Mouse (Mus musculus) c-Kit-negative CD71-positive TER-119-positive erythroid progenitor cells, embryonic 14.5 days (primary cell): ENCODE measurements around the gene Gp1ba.

Experiments
- DNase-seq: peaks from one replicate; pipeline ENCODE4 v3.0.0-alpha.2; 2013; ENCODE audit warnings: low read depth, low spot score

Gene Gp1ba

DNA sequence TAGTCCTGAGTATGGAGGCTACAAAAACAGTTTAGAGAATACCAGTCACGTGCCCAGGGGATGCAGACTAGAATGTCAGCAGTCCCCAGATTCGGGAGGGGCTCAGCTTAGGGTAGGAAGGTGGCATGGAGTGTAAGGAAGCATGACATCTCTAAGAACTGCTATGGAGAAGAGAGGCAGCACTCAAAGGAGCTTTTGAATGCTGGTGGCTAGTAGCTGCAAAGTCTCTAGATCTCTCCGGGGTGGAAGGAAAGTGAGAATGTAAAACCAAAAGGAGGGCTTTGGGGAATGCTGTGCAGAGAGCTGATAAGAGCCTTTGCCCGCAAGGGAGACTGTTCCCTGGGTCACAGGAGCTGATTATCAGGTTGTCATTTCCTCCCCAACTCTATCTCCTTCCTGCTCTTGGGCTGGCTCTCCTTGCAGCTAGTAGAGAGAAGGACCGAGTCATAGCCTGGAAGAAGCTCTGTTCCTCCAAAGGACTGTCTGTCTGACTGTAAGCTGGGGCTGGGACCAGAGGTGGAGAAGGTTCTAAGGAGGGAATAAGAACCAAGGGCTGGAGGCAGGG lies at the start of gene Gp1ba:
TSS of gene Gp1ba (plus strand) at position 409 of the 565 bp plus-strand sequence.
- DNase-seq: peak; percentile 36

DNA sequence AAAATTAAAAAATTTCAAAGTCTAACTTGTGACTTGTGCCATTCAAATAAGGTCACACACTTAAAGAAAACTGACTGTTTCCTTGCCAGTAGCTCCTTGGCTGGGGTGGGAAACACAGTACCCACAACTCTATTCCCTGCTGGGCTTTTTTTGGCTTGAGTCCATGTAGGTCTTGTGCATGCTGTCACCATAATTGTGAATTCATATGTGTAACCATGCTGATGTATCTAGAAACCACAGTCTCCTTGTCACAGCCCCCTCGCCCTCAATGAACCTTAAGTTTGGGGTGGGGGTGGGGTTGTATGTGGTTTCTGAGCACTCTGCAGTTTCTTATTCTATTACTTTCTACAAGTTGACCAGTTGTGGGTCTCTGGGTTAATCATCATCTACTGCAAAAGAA lies 47.2 kb upstream of the Gp1ba start:
- no peak for DNase-seq

DNA sequence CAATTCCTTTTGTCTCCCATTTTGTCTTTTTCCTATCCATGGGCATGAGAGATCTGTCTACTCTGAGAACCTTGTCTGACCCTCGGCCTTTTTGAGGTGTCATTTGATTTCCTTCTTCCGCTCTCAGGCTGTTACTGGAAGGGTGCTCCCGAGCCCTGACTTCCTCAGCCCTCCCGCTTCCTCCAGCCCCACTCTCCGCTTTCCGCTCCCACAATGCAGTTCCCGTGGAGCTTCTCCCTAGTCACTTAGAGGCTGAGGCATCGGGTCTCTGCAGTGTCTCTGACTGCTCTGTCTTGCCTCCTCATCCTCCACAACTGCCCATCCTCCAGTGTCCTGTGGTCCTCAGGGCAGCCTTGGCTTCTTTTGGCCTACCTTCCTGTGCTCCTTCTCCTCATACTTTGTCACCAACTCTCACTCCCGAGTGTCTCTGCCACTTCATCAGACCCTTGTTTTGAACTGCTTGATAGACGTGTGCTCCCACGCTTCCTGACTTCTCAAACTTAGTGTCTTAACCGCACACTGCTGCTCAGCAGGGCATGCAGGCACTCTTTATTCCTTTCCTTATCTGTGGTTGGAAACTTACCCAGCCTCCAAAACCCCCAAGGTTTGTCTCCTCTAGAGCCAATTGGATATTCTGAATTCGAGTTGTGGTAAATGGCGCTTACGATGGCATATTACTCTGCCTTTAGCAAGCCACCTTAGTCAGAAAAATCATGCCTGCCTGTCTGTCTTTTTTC lies 44.5 kb upstream of the Gp1ba start:
- DNase-seq: no peak

DNA sequence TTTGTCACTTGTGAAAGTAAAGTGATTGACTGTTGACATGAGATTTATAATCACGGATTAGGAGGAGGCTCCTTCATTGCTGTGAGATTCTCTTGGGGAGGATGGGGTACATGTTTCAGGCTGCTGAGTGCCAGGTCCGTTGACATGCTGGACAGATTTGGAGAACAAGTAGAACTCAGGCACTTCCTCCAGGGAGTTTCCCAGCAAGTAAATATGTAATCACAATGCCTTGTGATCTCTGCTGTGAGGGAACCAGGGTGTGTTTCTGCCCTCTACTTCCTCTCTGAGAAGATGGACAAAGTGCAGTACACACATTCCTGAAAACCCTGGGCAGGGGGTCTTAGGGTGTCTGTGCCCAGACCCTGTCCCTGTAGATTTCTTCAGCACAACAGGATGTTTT lies 43.3 kb upstream of the Gp1ba start:
- no peak for DNase-seq

DNA sequence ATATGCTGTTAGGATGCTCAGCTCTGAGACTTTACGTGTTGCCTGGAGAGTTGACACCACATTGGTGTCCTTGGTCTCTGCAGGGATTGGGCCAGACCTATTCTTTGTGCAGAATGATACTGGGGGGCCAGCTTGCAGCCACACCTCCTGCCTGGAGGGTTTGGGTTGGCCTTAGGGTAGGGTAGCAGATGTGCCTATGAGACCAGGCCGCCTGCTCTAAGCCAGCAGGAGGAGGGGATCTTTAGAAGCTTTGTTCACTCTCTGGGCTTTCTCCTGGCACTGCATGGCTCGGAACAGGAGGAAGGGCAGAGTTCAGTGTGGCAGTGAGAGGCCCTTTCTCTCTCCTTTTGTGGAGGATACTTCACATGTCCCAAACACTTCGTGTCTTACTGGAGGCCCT lies 42.8 kb upstream of the Gp1ba start:
- DNase-seq: no peak

DNA sequence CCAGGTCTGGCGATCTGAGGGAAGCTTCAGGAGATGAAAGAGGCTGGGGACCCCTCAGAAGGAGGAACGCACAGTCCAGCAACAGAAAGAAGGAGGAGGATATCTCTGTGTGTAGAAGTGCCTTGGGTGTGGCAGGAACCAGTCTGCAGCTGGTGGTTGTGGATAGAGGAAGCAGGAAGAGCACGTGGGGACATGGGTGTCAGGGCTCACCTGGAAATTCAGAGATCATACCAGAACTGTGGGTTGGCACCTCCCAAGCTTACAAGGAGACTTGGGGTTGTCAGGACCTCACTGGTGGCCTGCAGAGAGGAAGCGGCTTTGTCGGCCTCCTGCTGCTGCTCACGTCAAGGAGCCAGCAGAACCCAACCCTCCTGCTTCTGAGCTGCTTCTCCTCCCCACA lies 41.6 kb upstream of the Gp1ba start:
- no peak for DNase-seq

DNA sequence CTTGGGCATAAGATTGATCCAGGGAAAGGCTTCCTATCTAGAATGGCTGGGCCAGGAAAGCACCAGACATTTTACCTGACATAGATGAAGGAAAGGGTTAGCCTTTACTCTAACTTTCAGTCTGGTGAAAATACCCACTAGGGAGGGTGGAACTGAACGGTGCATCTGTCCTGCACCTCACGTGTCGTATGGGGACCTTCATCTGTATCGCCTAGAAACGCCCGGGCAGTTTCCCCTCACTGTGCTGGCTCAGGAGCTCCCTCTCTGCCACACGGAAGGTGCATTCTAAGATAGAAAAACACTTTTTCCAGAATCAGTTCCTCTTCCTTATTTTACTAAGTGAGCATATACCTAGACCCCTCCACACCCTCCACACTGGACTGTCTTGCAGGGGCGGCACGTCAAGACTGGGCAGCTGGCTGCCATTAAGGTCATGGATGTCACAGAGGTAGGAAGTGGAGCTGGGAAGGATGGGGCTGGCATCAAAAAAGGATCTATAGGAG lies 40.4 kb upstream of the Gp1ba start:
- DNase-seq: no peak

DNA sequence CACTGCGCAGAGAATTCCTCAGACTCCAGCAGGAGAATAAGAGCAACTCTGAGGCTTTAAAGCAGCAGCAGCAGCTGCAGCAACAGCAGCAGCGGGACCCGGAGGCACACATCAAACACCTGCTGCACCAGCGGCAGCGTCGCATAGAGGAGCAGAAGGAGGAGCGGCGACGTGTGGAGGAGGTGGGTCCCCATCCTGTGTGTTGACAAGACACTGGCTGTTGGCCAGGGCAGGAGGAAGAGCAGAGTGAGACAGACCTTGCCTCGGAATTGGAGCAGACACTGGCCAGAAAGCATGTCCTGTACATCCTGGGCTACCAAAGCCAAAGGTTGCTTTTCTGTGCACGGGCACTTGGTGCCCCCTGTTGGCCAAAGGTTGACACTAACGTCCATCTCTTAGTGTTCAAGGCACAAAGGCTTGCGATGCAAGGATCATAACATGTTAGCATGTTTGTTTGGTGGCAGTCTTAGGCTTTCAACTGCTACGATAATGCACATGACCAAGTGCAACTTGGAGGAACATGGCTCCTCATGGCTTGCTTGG lies 33.8 kb upstream of the Gp1ba start:
- peak; percentile 33 for DNase-seq

DNA sequence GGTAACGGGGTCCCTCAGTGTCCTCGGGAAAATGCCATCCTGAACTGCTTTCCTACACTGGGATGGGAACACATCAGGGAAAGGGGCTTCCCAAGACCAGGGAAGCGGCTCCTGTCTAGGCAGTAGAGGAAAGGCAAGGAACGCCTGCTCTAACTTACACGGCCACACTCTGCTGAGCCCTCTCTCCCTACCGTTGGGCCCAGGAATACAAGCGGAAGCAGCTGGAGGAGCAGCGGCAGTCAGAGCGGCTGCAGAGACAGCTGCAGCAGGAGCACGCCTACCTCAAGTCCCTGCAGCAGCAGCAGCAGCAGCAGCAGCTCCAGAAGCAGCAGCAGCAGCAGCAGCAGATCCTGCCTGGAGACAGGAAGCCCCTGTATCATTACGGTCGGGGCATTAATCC lies 32.2 kb upstream of the Gp1ba start:
- no peak for DNase-seq

DNA sequence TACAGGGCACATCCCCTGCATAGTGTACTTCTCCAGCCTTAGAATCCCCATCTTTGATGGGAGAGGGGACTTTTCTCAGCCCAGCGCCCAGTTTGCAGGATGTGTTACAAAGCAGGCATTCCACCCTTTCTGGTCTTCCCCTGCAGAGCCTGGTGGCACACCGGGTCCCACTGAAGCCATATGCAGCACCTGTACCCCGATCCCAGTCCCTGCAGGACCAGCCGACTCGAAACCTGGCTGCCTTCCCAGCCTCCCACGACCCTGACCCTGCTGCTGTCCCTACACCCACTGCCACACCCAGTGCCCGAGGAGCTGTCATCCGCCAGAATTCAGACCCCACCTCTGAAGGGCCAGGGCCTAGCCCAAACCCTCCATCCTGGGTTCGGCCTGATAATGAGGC lies 31.3 kb upstream of the Gp1ba start:
- DNase-seq: no peak

DNA sequence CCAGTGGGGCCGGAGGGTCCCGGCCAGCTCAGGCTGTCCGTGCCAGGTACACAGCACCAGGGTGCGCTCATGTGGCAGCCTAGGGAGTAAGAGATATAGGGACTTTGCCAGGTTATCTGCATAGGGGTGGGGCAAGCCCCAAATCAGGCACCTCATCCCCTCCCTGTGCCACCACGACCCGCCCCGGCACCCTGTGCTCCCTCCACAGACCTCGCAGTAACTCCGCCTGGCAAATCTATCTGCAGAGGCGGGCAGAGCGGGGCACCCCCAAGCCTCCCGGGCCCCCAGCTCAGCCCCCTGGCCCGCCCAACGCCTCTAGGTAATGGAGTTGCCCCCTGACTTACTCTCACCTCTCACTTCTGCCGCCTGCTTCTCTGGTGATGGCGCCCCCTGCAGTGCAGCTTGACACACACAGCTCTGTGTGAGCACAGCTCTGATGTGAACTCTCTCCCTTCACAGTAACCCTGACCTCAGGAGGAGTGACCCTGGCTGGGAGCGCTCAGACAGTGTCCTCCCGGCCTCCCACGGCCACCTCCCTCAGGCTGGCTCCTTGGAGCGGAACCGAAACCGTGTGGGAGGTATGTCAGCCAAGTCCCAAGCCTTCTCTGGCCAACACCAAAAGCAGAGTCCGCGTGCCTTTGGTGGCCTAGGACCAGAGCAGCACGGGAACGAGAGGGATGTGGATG lies 30.4 kb upstream of the Gp1ba start:
- DNase-seq: no peak

DNA sequence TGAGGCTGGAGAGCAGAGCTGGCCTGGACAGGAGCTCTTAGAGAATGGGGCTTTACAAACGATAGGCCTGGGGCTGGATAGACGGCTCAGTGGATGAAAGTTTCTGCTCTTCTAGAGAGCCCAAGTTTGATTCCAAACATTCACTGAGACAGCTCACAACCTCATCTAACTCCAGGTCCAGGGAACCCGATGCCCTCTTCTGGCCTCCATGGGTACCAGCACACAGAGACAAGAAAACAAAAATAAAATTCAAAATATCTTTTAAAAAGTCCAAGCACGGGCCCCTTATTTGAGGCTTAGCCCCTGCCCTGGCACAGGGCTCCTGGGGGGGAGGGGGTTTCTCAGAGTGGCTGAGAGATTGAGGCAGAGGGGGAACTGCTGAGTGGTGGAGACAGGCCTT lies 28.2 kb upstream of the Gp1ba start:
- no peak for DNase-seq

DNA sequence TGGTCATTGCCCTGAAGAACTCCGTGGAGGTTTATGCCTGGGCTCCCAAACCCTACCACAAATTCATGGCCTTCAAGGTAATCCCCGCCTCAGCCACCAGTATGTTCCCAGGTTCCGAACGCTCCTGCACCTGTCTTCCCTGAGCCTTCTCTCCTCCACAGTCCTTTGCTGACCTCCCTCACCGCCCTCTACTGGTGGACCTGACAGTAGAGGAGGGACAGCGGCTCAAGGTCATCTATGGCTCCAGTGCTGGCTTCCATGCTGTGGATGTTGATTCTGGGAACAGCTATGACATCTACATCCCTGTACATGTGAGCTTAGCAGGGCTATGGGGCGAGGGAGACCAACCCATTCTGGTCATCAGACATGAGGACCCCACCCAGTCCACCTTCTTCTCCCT lies 26.4 kb upstream of the Gp1ba start:
- no peak for DNase-seq

DNA sequence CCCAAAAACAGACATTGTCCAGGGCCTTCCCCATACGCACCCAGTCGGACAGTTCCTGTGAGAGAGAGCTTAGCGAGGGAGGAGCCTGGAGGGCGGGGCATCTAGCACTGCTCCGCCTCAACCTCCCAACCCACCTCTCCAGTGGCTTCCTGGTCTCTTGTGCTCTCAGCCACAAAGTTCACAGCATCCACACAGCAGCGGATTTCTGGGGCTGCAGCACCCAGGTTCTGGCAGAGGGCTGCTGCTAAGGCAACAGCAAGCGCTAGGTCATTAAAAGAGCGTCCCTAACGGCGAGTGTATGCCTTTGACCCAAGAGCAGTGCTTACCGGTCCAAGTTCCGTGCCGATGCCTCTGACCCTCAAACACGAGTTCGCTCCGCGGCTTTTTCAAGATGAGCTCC lies 23.8 kb upstream of the Gp1ba start:
- DNase-seq: peak; percentile 31

DNA sequence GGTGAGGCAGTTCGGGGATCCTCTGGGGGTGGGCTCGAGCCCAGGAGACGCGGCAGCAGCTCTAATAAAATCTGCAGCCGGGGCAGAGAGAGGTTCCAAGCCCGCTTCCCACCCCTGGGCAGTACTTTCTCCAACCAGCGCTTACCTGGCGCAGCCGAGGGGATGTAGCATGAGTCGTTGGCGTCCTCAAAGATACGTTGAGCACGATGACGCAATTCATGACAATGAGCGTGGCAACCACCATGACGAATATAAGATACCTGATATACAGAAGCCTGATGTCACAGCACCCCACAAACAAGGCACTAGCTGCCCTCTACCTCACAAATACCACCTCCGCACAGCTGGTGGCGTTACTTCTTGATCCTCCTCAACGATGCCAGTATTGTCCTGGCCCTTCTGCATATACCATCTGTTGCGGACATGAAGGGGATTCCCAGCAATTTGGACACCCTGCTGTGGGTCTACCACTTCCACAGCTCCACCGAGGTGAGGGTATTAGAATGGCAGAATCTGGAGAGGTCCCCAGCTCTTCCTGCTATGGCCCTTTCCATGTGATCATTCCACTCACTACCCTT lies 23.3 kb upstream of the Gp1ba start, which contains the start of gene 4930544D05Rik:
TSS of gene 4930544D05Rik (plus strand) at position 333 of the 578 bp plus-strand sequence.
- no peak for DNase-seq

DNA sequence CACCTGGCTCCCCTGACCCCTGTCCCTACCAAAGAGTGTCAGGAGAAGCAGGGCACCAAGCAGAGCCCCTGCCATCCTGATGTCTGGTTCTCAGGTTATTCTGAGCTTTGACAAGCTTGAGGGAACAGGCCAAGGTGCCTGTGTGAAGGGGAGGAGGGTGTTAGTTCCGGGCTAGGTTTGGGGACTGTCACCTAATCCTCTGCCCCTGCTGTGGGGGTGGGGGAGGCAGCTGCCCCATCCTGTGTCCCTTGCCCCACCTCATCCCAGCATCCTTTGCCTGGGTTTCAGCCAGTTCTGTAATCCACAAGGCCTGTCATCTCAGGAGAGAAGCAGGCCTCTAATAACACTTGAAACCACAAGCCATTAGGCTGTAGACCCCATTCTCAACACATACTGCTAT lies 19.8 kb upstream of the Gp1ba start, which contains the start of gene Chrne:
TSS of gene Chrne (minus strand) at position 116 of the 400 bp plus-strand sequence.
- DNase-seq: no peak

DNA sequence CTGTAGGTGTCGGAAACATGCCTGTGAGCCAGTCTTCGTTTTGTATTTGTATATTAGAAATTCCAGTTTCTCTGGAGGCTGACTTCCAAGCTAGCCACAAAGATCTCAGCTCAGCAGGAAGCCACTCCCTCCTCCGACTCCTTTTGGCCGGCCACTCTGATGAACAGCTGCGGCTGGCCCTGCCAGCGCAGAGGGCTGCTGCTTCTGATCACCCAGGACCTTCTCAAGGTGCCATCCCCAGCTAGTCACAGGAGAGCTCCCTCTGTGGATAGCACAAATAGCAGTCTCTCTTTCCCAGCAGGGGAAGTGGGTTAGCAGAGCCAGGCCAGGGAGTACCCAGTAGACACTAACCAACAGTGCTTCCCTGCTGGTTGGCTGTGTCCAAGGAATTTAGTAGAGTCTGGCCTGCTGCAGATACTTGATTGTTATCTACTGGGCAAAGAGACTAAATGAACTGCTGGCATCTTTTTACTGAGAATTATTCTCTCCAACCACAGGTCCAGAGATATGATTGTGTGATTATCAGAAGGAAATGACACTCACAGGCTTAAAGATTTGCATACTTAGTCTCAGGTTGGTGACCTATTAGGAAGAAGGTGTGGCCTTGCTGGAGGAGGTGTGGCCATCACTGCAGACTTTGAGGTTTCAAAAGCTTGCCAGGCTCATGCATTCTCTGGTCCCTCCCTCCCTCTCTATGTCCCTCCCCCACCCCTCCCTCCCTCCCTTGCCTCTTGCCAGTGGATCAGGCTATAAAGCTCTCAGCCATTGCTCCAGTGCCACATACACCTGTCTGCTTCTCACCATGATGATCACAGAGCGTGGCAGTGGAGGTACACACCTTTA lies 16.7 kb upstream of the Gp1ba start:
- no peak for DNase-seq

DNA sequence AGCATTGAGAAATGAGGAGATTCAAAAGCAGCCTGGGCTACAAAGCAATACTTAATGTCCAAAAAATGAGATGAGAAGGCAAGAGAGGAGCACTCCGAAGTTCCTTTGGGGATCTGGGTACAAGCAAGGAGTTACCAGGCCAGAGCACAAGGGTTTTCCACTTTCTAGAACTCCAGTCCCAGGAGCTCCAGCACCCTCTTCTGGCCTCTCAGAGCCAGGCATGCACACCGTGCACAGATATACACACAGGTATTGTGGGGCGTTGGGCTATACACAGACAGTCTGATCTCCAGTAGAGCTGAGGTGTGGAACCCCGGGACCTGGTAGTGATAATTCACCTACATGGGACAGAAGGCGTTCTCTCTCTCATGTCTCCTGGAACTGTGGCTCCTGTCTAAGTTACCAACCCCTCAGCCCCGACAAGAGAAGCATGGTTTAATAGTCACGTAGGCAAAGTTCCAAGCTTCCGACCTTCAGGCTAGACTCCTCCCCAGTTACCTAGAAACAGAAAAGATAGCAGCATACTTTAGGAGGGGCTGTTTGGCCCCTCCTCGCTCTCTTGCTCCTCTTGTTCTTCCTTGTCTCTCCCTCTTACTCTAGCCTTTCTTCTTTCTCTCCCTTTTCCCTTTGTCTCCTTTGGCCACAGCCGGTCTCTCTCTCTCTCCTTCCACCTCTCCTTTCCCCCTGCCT lies 15.7 kb upstream of the Gp1ba start:
- no peak for DNase-seq

DNA sequence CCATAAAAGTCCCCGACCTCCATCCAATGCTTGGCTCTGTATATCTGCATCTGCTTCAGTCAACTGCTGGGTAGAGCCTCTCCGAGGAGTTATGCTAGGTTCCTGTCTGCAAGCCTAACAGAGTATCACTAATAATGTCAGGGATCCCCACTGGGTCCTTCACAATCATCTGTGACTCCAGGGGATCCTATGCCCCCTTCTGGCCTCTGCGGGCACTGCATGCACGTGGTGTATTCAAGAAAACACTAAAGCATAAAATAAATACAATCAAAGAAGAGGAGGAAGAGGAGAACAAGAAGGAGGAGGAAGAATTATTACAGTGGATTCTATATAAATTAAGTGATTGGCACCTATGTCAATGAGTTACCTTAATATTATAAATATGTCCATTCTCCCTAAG lies 13.4 kb upstream of the Gp1ba start:
- no peak for DNase-seq

DNA sequence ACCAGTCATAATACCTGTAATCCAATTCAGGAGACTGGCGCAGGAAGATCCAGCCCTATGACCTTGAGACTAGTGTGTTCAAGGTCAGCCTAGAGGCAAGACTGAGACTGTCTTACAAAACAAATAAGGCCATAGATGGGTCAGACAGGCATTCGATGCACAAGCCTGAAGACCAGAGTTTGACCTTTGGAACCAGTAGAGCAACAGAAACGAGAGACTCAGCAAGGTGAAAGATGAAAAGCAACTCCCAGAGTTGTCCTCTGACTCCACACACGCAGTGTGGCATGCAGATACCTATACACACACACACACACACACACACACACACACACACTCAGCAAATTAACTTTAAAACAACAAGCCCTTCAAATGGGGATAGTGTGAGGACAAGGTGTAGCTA lies 12.0 kb upstream of the Gp1ba start:
- no peak for DNase-seq

DNA sequence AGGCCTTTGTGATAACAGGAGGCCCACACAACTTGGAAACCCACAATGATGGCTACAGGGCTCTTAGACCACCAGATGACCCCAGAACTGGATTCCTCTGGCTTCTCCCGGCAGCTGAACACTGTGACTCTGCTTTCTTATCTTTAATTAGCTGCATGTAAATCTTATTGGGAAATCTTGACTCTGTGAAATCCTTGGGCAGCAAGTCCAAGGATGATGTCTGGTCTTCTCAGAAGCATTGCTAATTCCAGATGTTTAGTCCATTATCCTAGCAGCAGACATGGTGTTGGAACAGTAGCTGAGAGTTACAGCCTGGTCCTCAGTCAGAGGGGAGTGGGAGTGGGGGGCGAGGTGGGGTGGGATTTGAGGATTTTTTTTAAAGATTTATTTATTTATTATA lies 10.5 kb upstream of the Gp1ba start:
- no peak for DNase-seq
